Mouse (Mus musculus): Measurements from ENCODE around the gene Spon1. TPM values are rescaled to one million over a fixed set of nuclear protein-coding genes. Genes with fewer than 3 reads are reported as not detected.

Gene Spon1
- polyA plus RNA-seq, 1 experiment from 2014 or later: 22.7 TPM

- H3K4me2 ChIP-seq (replicated peaks): no peak overlapping the region
- 70% methylated on average over 3 of the region's 3 CpGs for WGBS
- no peak overlapping the region for H3K9ac ChIP-seq
- no peaks in the 10 kb centered on the region; the same call in 1 of the 2 replicates for H3K27me3 ChIP-seq
- no peak overlapping the region for H3K4me3 ChIP-seq
- H3K4me1 ChIP-seq: peaks cover 3% of the 10 kb centered on the region; the same call in 1 of the 2 replicates
- no peak overlapping the region for H3K27ac ChIP-seq
- no peak for ATAC-seq (ENCODE audit: insufficient number of reproducible peaks, insufficient read depth, low FRiP score, low TSS enrichment)
- H3K36me3 ChIP-seq: no peaks in the 10 kb centered on the region
- no peaks in the 10 kb centered on the region for H3K9me3 ChIP-seq
Observed at GRCm38 (mm10) chr7:114018861-114019260, 253.1 kb downstream of the Spon1 start.

GRCm38 (mm10) chr7:114020057-114020703, 254.4 kb downstream of the Spon1 start:
- no peak overlapping the region for H3K27ac ChIP-seq
- H3K9me3 ChIP-seq: no peaks in the 10 kb centered on the region
- no peak for ATAC-seq (ENCODE audit: insufficient number of reproducible peaks, insufficient read depth, low FRiP score, low TSS enrichment)
- H3K9ac ChIP-seq: no peak overlapping the region
- H3K4me3 ChIP-seq: peak overlapping the region; percentile 38
- H3K4me1 ChIP-seq: peaks cover 3% of the 10 kb centered on the region; the same call in 1 of the 2 replicates
- no peaks in the 10 kb centered on the region for H3K36me3 ChIP-seq
- H3K27me3 ChIP-seq: no peaks in the 10 kb centered on the region; the same call in 1 of the 2 replicates
- H3K4me2 ChIP-seq (replicated peaks): peak overlapping the region; percentile 66
- 11% methylated on average over 11 of the region's 11 CpGs for WGBS

GRCm38 (mm10) chr7:114020704-114021093, 254.9 kb downstream of the Spon1 start:
- H3K9ac ChIP-seq: no peak overlapping the region

GRCm38 (mm10) chr7:114026923-114027322, 261.1 kb downstream of the Spon1 start:
- Histone ChIP-seq H3K4me3 (no peak overlapping the region), H3K36me3 (peaks cover 3% of the 10 kb centered on the region; the same call in 1 of the 2 replicates), H3K4me2 (replicated peaks) (no peak overlapping the region), H3K4me1 (peaks cover 2% of the 10 kb centered on the region; the same call in 1 of the 2 replicates), H3K27ac (no peak overlapping the region), H3K27me3 (no peaks in the 10 kb centered on the region), H3K9me3 (no peaks in the 10 kb centered on the region), H3K9ac (no peak overlapping the region)
- WGBS: 90% methylated on average over 8 of the region's 8 CpGs
- no peak for ATAC-seq (ENCODE audit: insufficient number of reproducible peaks, insufficient read depth, low FRiP score, low TSS enrichment)

More at GRCm38 (mm10) chr7:114020704-114021093, 254.9 kb downstream of the Spon1 start:
- 3% methylated on average over 11 of the region's 11 CpGs for WGBS
- no peaks in the 10 kb centered on the region for H3K9me3 ChIP-seq
- peaks cover 3% of the 10 kb centered on the region; the same call in 1 of the 2 replicates for H3K4me1 ChIP-seq
- ATAC-seq (ENCODE audit: insufficient number of reproducible peaks, insufficient read depth, low FRiP score, low TSS enrichment): no peak
- peak overlapping the region; percentile 66 for H3K4me2 ChIP-seq (replicated peaks)
- no peaks in the 10 kb centered on the region for H3K36me3 ChIP-seq
- H3K27ac ChIP-seq: no peak overlapping the region
- H3K27me3 ChIP-seq: no peaks in the 10 kb centered on the region; the same call in 1 of the 2 replicates
- peak overlapping the region; percentile 38 for H3K4me3 ChIP-seq

GRCm38 (mm10) chr7:114027406-114027805, 261.6 kb downstream of the Spon1 start:
- H3K4me3 ChIP-seq: no peak overlapping the region
- 92% methylated on average over 3 of the region's 3 CpGs for WGBS
- no peak overlapping the region for H3K9ac ChIP-seq
- no peak overlapping the region for H3K27ac ChIP-seq
- no peaks in the 10 kb centered on the region for H3K9me3 ChIP-seq
- H3K36me3 ChIP-seq: peaks cover 3% of the 10 kb centered on the region; the same call in 1 of the 2 replicates
- no peaks in the 10 kb centered on the region for H3K4me1 ChIP-seq
- ATAC-seq (ENCODE audit: insufficient number of reproducible peaks, insufficient read depth, low FRiP score, low TSS enrichment): no peak
- no peaks in the 10 kb centered on the region for H3K27me3 ChIP-seq
- H3K4me2 ChIP-seq (replicated peaks): no peak overlapping the region

- Histone ChIP-seq H3K9me3 (no peaks in the 10 kb centered on the region), H3K4me3 (no peak overlapping the region), H3K27ac (no peak overlapping the region), H3K36me3 (peaks cover 3% of the 10 kb centered on the region; the same call in 1 of the 2 replicates), H3K9ac (no peak overlapping the region), H3K27me3 (no peaks in the 10 kb centered on the region), H3K4me2 (replicated peaks) (no peak overlapping the region), H3K4me1 (no peaks in the 10 kb centered on the region)
- no peak for ATAC-seq (ENCODE audit: insufficient number of reproducible peaks, insufficient read depth, low FRiP score, low TSS enrichment)
- 88% methylated on average over 5 of the region's 5 CpGs for WGBS
Observed at GRCm38 (mm10) chr7:114028828-114029227, 263.0 kb downstream of the Spon1 start.

GRCm38 (mm10) chr7:114029596-114029995, 263.8 kb downstream of the Spon1 start:
- ATAC-seq (ENCODE audit: insufficient number of reproducible peaks, insufficient read depth, low FRiP score, low TSS enrichment): no peak
- H3K4me1 ChIP-seq: no peaks in the 10 kb centered on the region
- H3K9ac ChIP-seq: no peak overlapping the region
- no peaks in the 10 kb centered on the region for H3K9me3 ChIP-seq
- no peaks in the 10 kb centered on the region for H3K27me3 ChIP-seq
- H3K4me2 ChIP-seq (replicated peaks): no peak overlapping the region
- H3K27ac ChIP-seq: no peak overlapping the region
- peaks cover 3% of the 10 kb centered on the region; the same call in 1 of the 2 replicates for H3K36me3 ChIP-seq
- no peak overlapping the region for H3K4me3 ChIP-seq
- WGBS: 88% methylated on average over 6 of the region's 6 CpGs

- no peaks in the 10 kb centered on the region for H3K27me3 ChIP-seq
- no peak overlapping the region for H3K27ac ChIP-seq
- H3K4me1 ChIP-seq: no peaks in the 10 kb centered on the region
- H3K4me3 ChIP-seq: no peak overlapping the region
- 83% methylated on average over 4 of the region's 4 CpGs for WGBS
- H3K9ac ChIP-seq: no peak overlapping the region
- peaks cover 13% of the 10 kb centered on the region for H3K36me3 ChIP-seq
- H3K4me2 ChIP-seq (replicated peaks): no peak overlapping the region
- H3K9me3 ChIP-seq: no peaks in the 10 kb centered on the region
- ATAC-seq (ENCODE audit: insufficient number of reproducible peaks, insufficient read depth, low FRiP score, low TSS enrichment): no peak
Observed at GRCm38 (mm10) chr7:114037237-114037636, 271.4 kb downstream of the Spon1 start.

- WGBS: 88% methylated on average over 4 of the region's 4 CpGs
- H3K27ac ChIP-seq: no peak overlapping the region
- peaks cover 13% of the 10 kb centered on the region for H3K36me3 ChIP-seq
- no peak for ATAC-seq (ENCODE audit: insufficient number of reproducible peaks, insufficient read depth, low FRiP score, low TSS enrichment)
- H3K27me3 ChIP-seq: no peaks in the 10 kb centered on the region
- no peak overlapping the region for H3K9ac ChIP-seq
- H3K4me1 ChIP-seq: peaks cover 10% of the 10 kb centered on the region; the same call in 1 of the 2 replicates
- H3K4me3 ChIP-seq: no peak overlapping the region
- no peaks in the 10 kb centered on the region for H3K9me3 ChIP-seq
- H3K4me2 ChIP-seq (replicated peaks): no peak overlapping the region
Observed at GRCm38 (mm10) chr7:114041349-114041748, 275.6 kb downstream of the Spon1 start.

GRCm38 (mm10) chr7:114042973-114043928, 277.5 kb downstream of the Spon1 start:
- Histone ChIP-seq H3K27me3 (no peaks in the 10 kb centered on the region), H3K9ac (no peak overlapping the region), H3K36me3 (peaks cover 16% of the 10 kb centered on the region), H3K4me3 (no peak overlapping the region), H3K9me3 (no peaks in the 10 kb centered on the region), H3K27ac (no peak overlapping the region), H3K4me2 (replicated peaks) (no peak overlapping the region), H3K4me1 (peaks cover 10% of the 10 kb centered on the region; the same call in 1 of the 2 replicates)
- 63% methylated on average over 26 of the region's 26 CpGs for WGBS
- ATAC-seq (ENCODE audit: insufficient number of reproducible peaks, insufficient read depth, low FRiP score, low TSS enrichment): no peak

GRCm38 (mm10) chr7:114043929-114044549, 278.2 kb downstream of the Spon1 start:
- no peak for ATAC-seq (ENCODE audit: insufficient number of reproducible peaks, insufficient read depth, low FRiP score, low TSS enrichment)
- no peak overlapping the region for H3K4me2 ChIP-seq (replicated peaks)

More at GRCm38 (mm10) chr7:114043929-114044549, 278.2 kb downstream of the Spon1 start:
- H3K9ac ChIP-seq: no peak overlapping the region
- no peaks in the 10 kb centered on the region for H3K9me3 ChIP-seq
- WGBS: 61% methylated on average over 6 of the region's 6 CpGs
- no peaks in the 10 kb centered on the region for H3K27me3 ChIP-seq
- peaks cover 17% of the 10 kb centered on the region for H3K36me3 ChIP-seq
- H3K27ac ChIP-seq: no peak overlapping the region
- no peak overlapping the region for H3K4me3 ChIP-seq
- H3K4me1 ChIP-seq: peaks cover 10% of the 10 kb centered on the region; the same call in 1 of the 2 replicates

All from embryonic facial prominence, embryonic 12.5 days (tissue).